Mouse (Mus musculus): ENCODE results near the gene Dcps. TPM values are rescaled to one million over a fixed set of nuclear protein-coding genes. Genes with fewer than 3 reads are reported as not detected.
A peak's percentile ranks its signal among the peaks of the same experiment; 100 is the strongest.

Dcps gene
- polyA plus RNA-seq, 1 experiment from 2014 or later: 87.0 TPM

GRCm38 (mm10) chr9:35128995-35129418 is 46.9 kb downstream of the Dcps start:
- WGBS: 66% methylated on average over 9 of the region's 9 CpGs
- Histone ChIP-seq H3K9me3 (ENCODE audit: low read depth, low read length) (no peaks in the 10 kb centered on the region), H3K27ac (ENCODE audit: low read depth) (no peak overlapping the region), H3K36me3 (ENCODE audit: insufficient read depth) (peaks cover 38% of the 10 kb centered on the region), H3K4me3 (ENCODE audit: low read depth, low read length) (no peak overlapping the region), H3K9ac (no peak overlapping the region), H3K4me1 (ENCODE audit: insufficient read depth) (no peaks in the 10 kb centered on the region), H3K4me2 (no peak overlapping the region), H3K27me3 (ENCODE audit: insufficient read depth, low read length) (no peaks in the 10 kb centered on the region)
- no peak for TF ChIP-seq CTCF (IDR thresholded peaks at IDR 0.05; ENCODE audit: low read depth)
- ATAC-seq (ENCODE audit: insufficient read depth) (no peak), DNase-seq (no peak)

DNA sequence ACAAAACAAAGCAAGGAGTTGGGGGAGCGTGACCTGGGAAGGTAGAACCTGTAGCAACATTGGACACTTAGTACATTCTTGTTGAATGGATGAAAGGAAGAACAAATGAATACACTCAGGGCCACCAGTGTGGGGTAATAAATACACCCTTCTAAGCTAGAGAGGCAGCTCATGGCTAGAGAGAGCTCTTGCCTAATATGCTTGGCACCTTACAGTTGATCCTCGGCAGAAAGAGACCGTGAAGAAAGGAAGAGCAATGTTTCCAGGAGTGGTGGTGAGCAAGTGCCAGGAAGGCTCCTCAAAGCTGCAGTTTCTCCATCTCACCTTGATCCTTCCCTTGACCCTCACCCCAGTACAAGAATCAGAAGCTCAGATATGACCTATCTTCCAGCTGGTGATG is 47.3 kb downstream of the Dcps start:
- Histone ChIP-seq H3K36me3 (ENCODE audit: insufficient read depth) (peaks cover 38% of the 10 kb centered on the region), H3K9ac (no peak overlapping the region), H3K27me3 (ENCODE audit: insufficient read depth, low read length) (no peaks in the 10 kb centered on the region), H3K4me3 (ENCODE audit: low read depth, low read length) (no peak overlapping the region), H3K27ac (ENCODE audit: low read depth) (no peak overlapping the region), H3K4me1 (ENCODE audit: insufficient read depth) (no peaks in the 10 kb centered on the region), H3K9me3 (ENCODE audit: low read depth, low read length) (no peaks in the 10 kb centered on the region), H3K4me2 (no peak overlapping the region)
- no peak for TF ChIP-seq CTCF (IDR thresholded peaks at IDR 0.05; ENCODE audit: low read depth)
- 76% methylated on average over 3 of the region's 3 CpGs for WGBS
- DNase-seq: no peak
- ATAC-seq (ENCODE audit: insufficient read depth): no peak

DNA sequence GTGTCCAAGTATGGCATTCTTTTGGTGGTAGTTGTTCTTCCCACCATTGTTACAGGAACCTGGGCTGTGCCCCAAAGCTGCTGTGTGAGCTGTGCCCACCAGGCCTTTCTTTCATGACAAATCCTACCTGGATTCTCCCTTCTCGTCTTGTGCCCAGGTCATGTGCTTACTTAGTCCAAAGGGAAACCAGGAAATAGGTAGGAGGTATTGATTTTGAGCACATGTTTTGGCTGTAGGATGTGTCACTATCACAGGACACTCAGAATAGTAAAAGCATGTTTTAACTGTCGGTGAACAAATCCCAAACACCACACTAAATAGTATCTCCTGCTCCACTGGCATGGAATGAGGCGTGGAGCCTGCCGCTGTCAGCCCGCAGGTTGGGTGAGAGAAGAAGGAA is 48.3 kb downstream of the Dcps start:
- peaks cover 42% of the 10 kb centered on the region for H3K36me3 ChIP-seq (ENCODE audit: insufficient read depth)
- H3K9me3 ChIP-seq (ENCODE audit: low read depth, low read length): no peaks in the 10 kb centered on the region
- no peaks in the 10 kb centered on the region for H3K4me1 ChIP-seq (ENCODE audit: insufficient read depth)
- no peak overlapping the region for H3K9ac ChIP-seq
- no peak overlapping the region for H3K4me2 ChIP-seq
- no peak for ATAC-seq (ENCODE audit: insufficient read depth)
- TF ChIP-seq CTCF (IDR thresholded peaks at IDR 0.05; ENCODE audit: low read depth): no peak
- no peak for DNase-seq
- H3K27me3 ChIP-seq (ENCODE audit: insufficient read depth, low read length): no peaks in the 10 kb centered on the region
- no peak overlapping the region for H3K4me3 ChIP-seq (ENCODE audit: low read depth, low read length)
- H3K27ac ChIP-seq (ENCODE audit: low read depth): 0 out of 2 replicates have a peak overlapping the region, but pooled peaks have one; percentile 36
- WGBS: 91% methylated on average over 5 of the region's 5 CpGs

GRCm38 (mm10) chr9:35127147-35127546 is 48.7 kb downstream of the Dcps start:
- no peaks in the 10 kb centered on the region for H3K9me3 ChIP-seq (ENCODE audit: low read depth, low read length)
- H3K27me3 ChIP-seq (ENCODE audit: insufficient read depth, low read length): no peaks in the 10 kb centered on the region
- 70% methylated on average over 6 of the region's 6 CpGs for whole genome bisulfite sequencing
- no peak for ATAC-seq (ENCODE audit: insufficient read depth)
- H3K4me2 ChIP-seq: no peak overlapping the region
- H3K4me3 ChIP-seq (ENCODE audit: low read depth, low read length): no peak overlapping the region
- H3K9ac ChIP-seq: no peak overlapping the region
- H3K27ac ChIP-seq (ENCODE audit: low read depth): peak overlapping the region; percentile 36; the same call in 1 of the 2 replicates
- TF ChIP-seq CTCF (IDR thresholded peaks at IDR 0.05; ENCODE audit: low read depth): no peak
- H3K4me1 ChIP-seq (ENCODE audit: insufficient read depth): no peaks in the 10 kb centered on the region
- DNase-seq: no peak
- H3K36me3 ChIP-seq (ENCODE audit: insufficient read depth): peaks cover 42% of the 10 kb centered on the region

GRCm38 (mm10) chr9:35124678-35124955 is 51.2 kb downstream of the Dcps start:
- Histone ChIP-seq H3K4me3 (ENCODE audit: low read depth, low read length) (no peak overlapping the region), H3K9ac (no peak overlapping the region), H3K4me2 (no peak overlapping the region), H3K9me3 (ENCODE audit: low read depth, low read length) (no peaks in the 10 kb centered on the region), H3K27ac (ENCODE audit: low read depth) (no peak overlapping the region), H3K27me3 (ENCODE audit: insufficient read depth, low read length) (no peaks in the 10 kb centered on the region), H3K4me1 (ENCODE audit: insufficient read depth) (no peaks in the 10 kb centered on the region), H3K36me3 (ENCODE audit: insufficient read depth) (peaks cover 51% of the 10 kb centered on the region)
- 90% methylated on average over 8 of the region's 8 CpGs for WGBS
- DNase-seq (no peak), ATAC-seq (ENCODE audit: insufficient read depth) (no peak)
- no peak for TF ChIP-seq CTCF (IDR thresholded peaks at IDR 0.05; ENCODE audit: low read depth)

- H3K4me2 ChIP-seq: no peak overlapping the region
- peak overlapping the region; percentile 70; the same call in 1 of the 2 replicates for H3K27ac ChIP-seq (ENCODE audit: low read depth)
- no peaks in the 10 kb centered on the region for H3K27me3 ChIP-seq (ENCODE audit: insufficient read depth, low read length)
- no peak for TF ChIP-seq CTCF (IDR thresholded peaks at IDR 0.05; ENCODE audit: low read depth)
- peak; percentile 18; the same call in 1 of the 2 replicates for ATAC-seq (ENCODE audit: insufficient read depth)
- no peak overlapping the region for H3K9ac ChIP-seq
- H3K4me3 ChIP-seq (ENCODE audit: low read depth, low read length): no peak overlapping the region
- DNase-seq: no peak
- H3K36me3 ChIP-seq (ENCODE audit: insufficient read depth): peaks cover 49% of the 10 kb centered on the region
- H3K4me1 ChIP-seq (ENCODE audit: insufficient read depth): no peaks in the 10 kb centered on the region
- WGBS: 70% methylated on average over 11 of the region's 11 CpGs
- H3K9me3 ChIP-seq (ENCODE audit: low read depth, low read length): no peaks in the 10 kb centered on the region
Observed at GRCm38 (mm10) chr9:35123804-35124677, 51.8 kb downstream of the Dcps start.

GRCm38 (mm10) chr9:35123456-35123803 is 52.4 kb downstream of the Dcps start:
- no peak overlapping the region for H3K4me2 ChIP-seq
- ATAC-seq (ENCODE audit: insufficient read depth) (0 out of 2 replicates have a peak, but pooled peaks have one; percentile 57), DNase-seq (no peak)
- H3K27me3 ChIP-seq (ENCODE audit: insufficient read depth, low read length): no peaks in the 10 kb centered on the region
- no peak for TF ChIP-seq CTCF (IDR thresholded peaks at IDR 0.05; ENCODE audit: low read depth)
- H3K4me3 ChIP-seq (ENCODE audit: low read depth, low read length): no peak overlapping the region
- WGBS: 51% methylated on average over 2 of the region's 2 CpGs
- H3K27ac ChIP-seq (ENCODE audit: low read depth): peak overlapping the region; percentile 70
- peaks cover 44% of the 10 kb centered on the region for H3K36me3 ChIP-seq (ENCODE audit: insufficient read depth)
- no peaks in the 10 kb centered on the region for H3K9me3 ChIP-seq (ENCODE audit: low read depth, low read length)
- no peaks in the 10 kb centered on the region for H3K4me1 ChIP-seq (ENCODE audit: insufficient read depth)
- H3K9ac ChIP-seq: no peak overlapping the region; the same call in 1 of the 2 replicates
